Mouse (Mus musculus) liver, embryonic 15.5 days (tissue): Measurements from ENCODE around the gene Schip1. TPM values are rescaled to one million over a fixed set of nuclear protein-coding genes. Genes with fewer than 3 reads are reported as not detected.

ENCODE experiments used
- polyA plus RNA-seq: library from polyadenylated mRNA; unstranded; fragments of >200 nt; fragmentation: Nextera tagmentation; extraction: Ambion mirVana; gene quantifications from 2 replicates; pipeline ENCODE4 v1.2.1, GENCODE M21; 2015

The Schip1 gene
- polyA plus RNA-seq, 1 experiment from 2014 or later: 2.4 TPM

Other genes starting within 250 kb of the Schip1 start
- not detected in 2 replicates for gene Iqcj, start 172.6 kb upstream of the Schip1 start, polyA plus RNA-seq
- gene Iqschfp, start 172.6 kb upstream of the Schip1 start, polyA plus RNA-seq: not detected in 2 replicates